Mouse (Mus musculus) cerebellum, postnatal 14 days (tissue): ENCODE data around the gene Prps1l3.

Source experiments
- DNase-seq, 2 experiments: peaks; one replicate each; pipeline ENCODE4 v3.0.0; 2021; ENCODE audit warnings: mixed read lengths in 2 of 2

Prps1l3 gene

GRCm38 (mm10) chr12:57243671-57244495 lies 13.7 kb downstream of the Prps1l3 start:
- no peak for DNase-seq

DNA sequence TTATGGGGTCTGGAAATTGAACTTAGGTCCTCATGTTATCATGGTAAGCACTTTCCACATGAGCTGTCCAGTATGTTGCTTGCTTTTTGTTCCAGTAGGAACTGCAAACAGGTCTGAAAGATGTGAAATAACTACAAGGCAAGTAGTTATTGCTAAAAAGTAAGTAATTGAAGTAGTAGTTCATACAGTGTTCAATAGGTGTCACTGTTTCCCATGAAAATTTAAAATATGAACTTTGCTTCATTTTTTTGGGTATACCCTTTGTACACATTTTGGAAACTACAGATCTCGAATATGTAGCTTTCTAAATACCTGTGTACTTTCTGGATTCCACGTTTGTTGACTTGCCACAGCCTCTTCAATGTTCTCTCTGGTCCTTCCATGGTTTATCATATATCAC lies 28.4 kb downstream of the Prps1l3 start:
- DNase-seq = no peak

DNA sequence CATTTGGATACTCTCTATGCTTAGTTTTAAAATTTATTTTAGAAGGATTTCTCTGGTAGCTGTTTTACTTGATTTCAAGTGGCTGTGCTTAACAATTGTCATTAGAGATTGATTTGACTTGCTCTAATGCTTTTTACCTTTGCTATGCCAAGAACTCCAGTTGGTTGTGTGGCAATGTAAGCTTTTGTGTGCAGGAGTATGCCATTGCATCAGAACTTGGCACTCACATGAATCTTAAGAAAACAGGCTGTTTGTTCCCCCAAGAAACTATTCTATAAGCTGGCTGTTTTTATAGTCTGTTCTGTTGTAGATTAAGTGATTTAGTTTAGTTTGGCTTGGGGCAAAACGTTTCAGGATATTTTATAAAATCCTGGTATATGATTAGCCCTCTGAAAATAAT lies 45.2 kb downstream of the Prps1l3 start:
- no peak for DNase-seq

- DNase-seq = peak; percentile 38 to 48
These were observed 51.2 kb downstream of the Prps1l3 start for GRCm38 (mm10) chr12:57281155-57282114.

DNA sequence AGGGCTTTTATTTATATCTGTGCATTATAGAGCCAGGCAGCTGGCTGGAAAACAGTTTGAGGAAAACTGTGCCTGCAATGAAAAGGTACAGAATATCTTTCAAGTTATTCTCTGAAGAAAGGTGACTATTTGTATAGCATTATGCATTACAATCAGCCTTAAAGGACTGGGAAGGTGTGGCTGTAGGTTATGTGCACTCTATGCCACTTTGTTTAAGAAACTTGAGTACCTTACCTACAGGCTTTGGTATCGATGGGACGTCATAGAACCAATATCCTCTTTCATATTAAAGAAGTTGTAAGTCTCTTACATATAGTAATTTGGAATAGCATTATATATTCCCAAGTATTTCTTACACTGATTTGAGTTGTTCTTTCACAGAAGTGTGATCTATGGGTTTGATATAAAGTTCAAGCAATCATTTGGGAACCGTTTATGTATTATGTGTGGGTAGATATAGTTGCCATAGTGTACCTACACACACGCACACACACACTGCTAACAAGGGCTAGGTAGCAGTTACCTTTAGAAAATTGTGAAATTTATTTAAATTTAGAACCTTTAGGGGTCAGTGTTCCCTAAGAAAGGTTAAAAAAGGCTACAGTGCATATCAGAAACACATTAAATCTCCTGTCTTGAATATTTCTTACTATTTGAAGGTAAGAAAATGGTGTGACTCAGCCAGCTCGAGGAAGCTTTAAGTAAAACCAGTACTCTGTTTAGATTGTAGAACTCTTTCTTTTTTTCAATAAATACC lies 55.3 kb downstream of the Prps1l3 start:
- no peak for DNase-seq
